In genomic region chr16:86252630-86253029, GRCm38 (mm10) we compare ENCODE assay signal across 16 mouse cellular contexts.
A peak's percentile ranks its signal among the peaks of the same experiment; 100 is the strongest.
DNase-seq lines count a peak whose midpoint lies in the region; ATAC-seq and TF ChIP-seq lines count a peak whose summit lies in the region.
"Had no signal": no experiment of that assay in that cellular context is flagged by ENCODE, and none has a peak within 500 bp of the region (broad histone marks: within the 10 kb centered on the region; RNA-seq: fewer than 3 reads in every experiment).

No protein-coding gene starts in this region.

- no peaks in the 10 kb centered on the region for H3K9me3 ChIP-seq in liver, embryonic 11.5 days (ENCODE audit: control insufficient read depth, low read length)
- no peaks in the 10 kb centered on the region for H3K9me3 ChIP-seq in liver, embryonic 12.5 days (replicated peaks)
- no peaks in the 10 kb centered on the region for H3K9me3 ChIP-seq in heart, embryonic 13.5 days
- H3K9me3 ChIP-seq in liver, postnatal 0 days (ENCODE audit: low read length) = no peaks in the 10 kb centered on the region
- H3K9me3 ChIP-seq: forebrain, embryonic 15.5 days; limb, embryonic 15.5 days; neural tube, embryonic 15.5 days had no signal

- no peaks in the 10 kb centered on the region for H3K36me3 ChIP-seq in liver, embryonic 11.5 days (ENCODE audit: control insufficient read depth, insufficient read depth, low read length)
- no peaks in the 10 kb centered on the region for H3K36me3 ChIP-seq in liver, embryonic 12.5 days
- H3K36me3 ChIP-seq in heart, embryonic 13.5 days = no peaks in the 10 kb centered on the region
- H3K36me3 ChIP-seq in liver, postnatal 0 days (replicated peaks; ENCODE audit: insufficient read depth, low read length) = no peaks in the 10 kb centered on the region
- H3K36me3 ChIP-seq: forebrain, embryonic 15.5 days; limb, embryonic 15.5 days; neural tube, embryonic 15.5 days had no signal

- DNase-seq in adrenal gland, adult 2 months = peak; percentile 2
- DNase-seq in adrenal gland, postnatal 25 days = no peak
- DNase-seq in liver, embryonic 11.5 days (ENCODE audit: low spot score) = no peak
- no peak for DNase-seq in liver, postnatal 0 days
- DNase-seq in spleen, adult 18-20 months = no peak
- DNase-seq in urinary bladder, adult 2 months (ENCODE audit: low spot score) = no peak
- DNase-seq: adrenal gland, postnatal 14 days; gastrocnemius, postnatal 25 days; thymus, postnatal 25 days had no signal

- no peak overlapping the region for H3K9ac ChIP-seq in liver, embryonic 11.5 days (ENCODE audit: low read depth, low read length)
- no peak overlapping the region for H3K9ac ChIP-seq in liver, embryonic 12.5 days
- no peak overlapping the region for H3K9ac ChIP-seq in heart, embryonic 13.5 days
- no peak overlapping the region for H3K9ac ChIP-seq in liver, postnatal 0 days (replicated peaks)
- H3K9ac ChIP-seq: forebrain, embryonic 15.5 days; limb, embryonic 15.5 days; neural tube, embryonic 15.5 days had no signal

- no peaks in the 10 kb centered on the region for H3K4me1 ChIP-seq in liver, embryonic 11.5 days (replicated peaks; ENCODE audit: control insufficient read depth, insufficient read depth, low read length)
- H3K4me1 ChIP-seq in liver, embryonic 12.5 days = no peaks in the 10 kb centered on the region
- H3K4me1 ChIP-seq in heart, embryonic 13.5 days = 0 out of 2 replicates have a peak, but pooled peaks cover 3% of the 10 kb centered on the region
- no peaks in the 10 kb centered on the region for H3K4me1 ChIP-seq in liver, postnatal 0 days (ENCODE audit: insufficient read depth)
- H3K4me1 ChIP-seq: forebrain, embryonic 15.5 days; limb, embryonic 15.5 days; megakaryocyte, embryonic 14.5 days; neural tube, embryonic 15.5 days had no signal

- H3K27me3 ChIP-seq in liver, embryonic 11.5 days (replicated peaks; ENCODE audit: control insufficient read depth, insufficient read depth, low read length) = no peaks in the 10 kb centered on the region
- H3K27me3 ChIP-seq in liver, embryonic 12.5 days (replicated peaks) = no peaks in the 10 kb centered on the region
- H3K27me3 ChIP-seq in heart, embryonic 13.5 days (replicated peaks) = no peaks in the 10 kb centered on the region
- H3K27me3 ChIP-seq in liver, postnatal 0 days (ENCODE audit: insufficient read depth, low read length) = no peaks in the 10 kb centered on the region
- H3K27me3 ChIP-seq: forebrain, embryonic 15.5 days; limb, embryonic 15.5 days; megakaryocyte, embryonic 14.5 days; neural tube, embryonic 15.5 days had no signal

- no peak overlapping the region for H3K4me3 ChIP-seq in liver, embryonic 11.5 days (ENCODE audit: low read depth, low read length)
- no peak overlapping the region for H3K4me3 ChIP-seq in liver, embryonic 12.5 days
- no peak overlapping the region for H3K4me3 ChIP-seq in heart, embryonic 13.5 days
- H3K4me3 ChIP-seq in liver, postnatal 0 days (ENCODE audit: low read depth, low read length) = no peak overlapping the region
- H3K4me3 ChIP-seq: forebrain, embryonic 15.5 days; limb, embryonic 15.5 days; megakaryocyte, embryonic 14.5 days; neural tube, embryonic 15.5 days had no signal

- H3K4me2 ChIP-seq in liver, embryonic 11.5 days = no peak overlapping the region
- H3K4me2 ChIP-seq in liver, embryonic 12.5 days = no peak overlapping the region
- no peak overlapping the region for H3K4me2 ChIP-seq in heart, embryonic 13.5 days
- H3K4me2 ChIP-seq in liver, postnatal 0 days (ENCODE audit: low read depth, low read length) = no peak overlapping the region
- H3K4me2 ChIP-seq: forebrain, embryonic 15.5 days; limb, embryonic 15.5 days; neural tube, embryonic 15.5 days had no signal

- 0 out of 2 replicates have a peak, but pooled peaks have one; percentile 36 for ATAC-seq in liver, embryonic 11.5 days (replicated peaks; ENCODE audit: low FRiP score)
- no peak for ATAC-seq in liver, embryonic 12.5 days
- ATAC-seq in heart, embryonic 13.5 days (ENCODE audit: extremely low read depth, insufficient number of reproducible peaks, low FRiP score, low TSS enrichment) = peak; percentile 46; the same call in 1 of the 2 replicates
- ATAC-seq in liver, postnatal 0 days = no peak
- ATAC-seq: forebrain, embryonic 15.5 days; hindbrain, embryonic 16.5 days had no signal

- no peak for TF ChIP-seq CTCF in liver, postnatal 0 days (IDR thresholded peaks at IDR 0.05; ENCODE audit: low read depth)

- no peak overlapping the region for H3K27ac ChIP-seq in liver, embryonic 11.5 days (ENCODE audit: low read depth, low read length)
- H3K27ac ChIP-seq in liver, embryonic 12.5 days = no peak overlapping the region
- H3K27ac ChIP-seq in heart, embryonic 13.5 days (replicated peaks) = peak overlapping the region; percentile 32; the same call in 1 of the 2 replicates
- H3K27ac ChIP-seq in liver, postnatal 0 days (ENCODE audit: low read depth) = no peak overlapping the region
- H3K27ac ChIP-seq: forebrain, embryonic 15.5 days; limb, embryonic 15.5 days; neural tube, embryonic 15.5 days had no signal

- peak; percentile 49 for TF ChIP-seq EP300 in liver, postnatal 0 days (IDR thresholded peaks at IDR 0.05; ENCODE audit: low read depth)

Comparison
In these comparisons a context has a peak if more than half of its experiments do, and no peak if none do; other contexts are left out.
1. ATAC-seq: peak in liver, embryonic 11.5 days (single experiment) and heart, embryonic 13.5 days (single experiment); none in liver, embryonic 12.5 days (single experiment) and liver, postnatal 0 days (single experiment).